Mouse (Mus musculus) frontal cortex, adult (tissue): ENCODE results near the gene Kcnk7.

Experiments used
- ATAC-seq: cut with Nextera tagmentation; 2 replicates; pipeline ENCODE4 v1.9.2; 2017; ENCODE audit warnings: mild to moderate bottlenecking, moderate library complexity, mixed read lengths; ENCODE audit not compliant: low TSS enrichment

The Kcnk7 gene

DNA sequence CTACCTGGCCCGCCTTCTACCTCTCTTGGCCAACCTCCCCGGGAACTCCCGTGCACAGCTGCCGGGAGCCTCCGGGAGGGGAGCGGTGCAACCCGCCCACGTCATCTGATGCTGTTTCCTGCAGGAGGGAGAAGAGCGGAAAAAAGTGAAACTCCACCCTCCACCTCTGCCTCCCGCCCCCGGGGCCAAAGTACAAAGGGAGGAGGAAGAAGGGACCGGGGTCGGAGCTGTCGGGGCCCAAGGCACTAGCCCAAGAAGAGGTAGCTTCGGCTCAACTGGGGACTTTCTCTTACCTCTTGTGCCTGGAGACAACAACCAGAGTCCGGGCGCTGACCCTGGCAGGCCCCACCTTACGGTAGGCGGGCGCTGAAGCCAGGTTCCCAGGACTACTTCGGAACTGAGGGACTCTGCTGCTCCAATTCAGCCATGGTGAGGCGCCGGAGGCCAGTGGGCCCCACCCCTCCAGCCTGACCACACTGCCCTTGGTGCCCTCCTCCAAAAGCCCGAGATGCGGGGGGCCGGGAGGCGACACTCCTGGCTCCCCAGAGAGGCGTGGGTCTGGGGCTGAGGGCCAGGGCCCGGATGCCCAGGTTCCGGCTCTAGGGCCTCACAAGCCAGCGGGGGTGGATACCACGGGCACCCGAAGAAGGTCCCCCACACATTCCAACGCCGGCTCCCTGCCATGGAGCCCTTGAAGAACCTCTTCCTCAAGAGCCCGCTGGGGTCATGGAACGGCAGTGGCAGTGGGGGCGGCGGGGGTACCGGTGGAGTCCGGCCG is 14.4 kb upstream of the Kcnk7 start:
- ATAC-seq = peak; percentile 23; the same call in 1 of the 2 replicates

DNA sequence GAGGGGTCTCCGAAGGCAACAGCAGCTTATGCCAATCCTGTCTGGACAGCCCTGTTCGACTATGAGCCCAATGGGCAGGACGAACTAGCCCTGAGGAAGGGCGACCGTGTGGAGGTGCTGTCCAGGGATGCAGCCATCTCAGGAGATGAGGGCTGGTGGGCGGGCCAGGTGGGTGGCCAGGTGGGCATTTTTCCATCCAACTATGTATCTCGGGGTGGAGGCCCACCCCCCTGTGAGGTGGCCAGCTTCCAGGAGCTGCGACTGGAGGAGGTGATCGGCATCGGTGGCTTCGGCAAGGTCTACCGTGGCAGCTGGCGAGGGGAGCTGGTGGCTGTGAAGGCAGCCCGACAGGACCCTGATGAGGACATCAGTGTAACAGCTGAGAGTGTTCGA is 13.8 kb upstream of the Kcnk7 start:
- no peak for ATAC-seq

DNA sequence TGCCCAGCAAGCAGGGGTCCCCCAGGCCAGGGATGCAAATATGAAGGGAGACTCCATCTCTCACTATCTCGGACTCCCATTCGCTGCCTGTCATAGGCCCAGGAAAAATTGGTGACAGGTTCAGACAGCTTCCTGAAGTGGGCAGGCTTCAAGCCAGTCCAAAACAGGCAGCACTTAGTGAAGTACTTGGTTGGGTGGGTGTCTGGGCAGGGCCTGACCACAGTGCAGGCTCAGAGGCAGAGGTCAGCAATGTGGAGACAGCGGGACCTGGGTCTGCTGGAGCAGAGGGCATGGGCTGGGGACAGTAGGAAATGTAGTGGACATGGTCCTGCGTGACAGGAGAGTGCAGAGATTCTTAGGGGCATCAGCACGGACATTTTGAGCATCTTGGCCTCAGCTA is 12.6 kb upstream of the Kcnk7 start:
- no peak for ATAC-seq

DNA sequence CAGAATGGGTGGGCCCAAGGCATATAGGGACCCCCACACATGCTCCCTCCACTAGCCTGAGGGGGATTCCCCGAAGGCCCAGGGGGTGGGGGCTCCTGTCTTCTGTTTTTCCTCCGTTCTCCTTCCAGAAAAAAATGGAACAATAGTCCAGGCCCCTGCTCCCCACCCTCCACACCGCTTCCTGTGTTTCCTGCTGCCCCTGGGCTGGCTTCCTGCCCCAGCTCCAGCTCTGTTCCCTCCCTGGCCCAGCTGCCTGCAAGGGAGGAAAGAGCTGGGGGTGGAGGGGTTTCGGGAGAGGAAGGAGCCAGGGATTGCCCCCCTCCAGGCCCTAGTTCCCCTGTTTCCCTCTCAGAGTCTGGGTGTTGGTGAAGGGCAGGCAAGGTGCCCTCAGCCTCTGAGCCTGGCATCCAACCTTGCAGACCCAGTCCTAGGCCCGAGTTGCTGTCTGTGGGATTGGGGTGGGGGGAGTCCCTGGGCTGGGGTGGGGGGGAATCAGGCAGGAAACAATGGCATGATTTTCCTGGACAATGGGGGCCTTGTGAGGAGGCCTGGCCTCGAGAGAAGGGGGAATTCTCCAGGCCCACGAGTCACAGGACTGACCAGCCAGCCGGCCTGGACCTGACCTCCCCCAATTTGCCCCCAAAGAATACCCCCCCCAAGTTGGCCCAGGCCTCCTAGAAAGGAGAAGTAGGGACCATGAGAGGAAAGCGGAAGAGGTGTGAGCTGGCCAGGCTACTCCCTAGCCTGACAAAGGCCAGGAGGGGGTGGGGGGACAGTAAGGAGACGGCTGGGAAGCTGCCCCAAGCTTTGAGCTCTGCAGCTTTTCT is 11.9 kb upstream of the Kcnk7 start:
- ATAC-seq = no peak

DNA sequence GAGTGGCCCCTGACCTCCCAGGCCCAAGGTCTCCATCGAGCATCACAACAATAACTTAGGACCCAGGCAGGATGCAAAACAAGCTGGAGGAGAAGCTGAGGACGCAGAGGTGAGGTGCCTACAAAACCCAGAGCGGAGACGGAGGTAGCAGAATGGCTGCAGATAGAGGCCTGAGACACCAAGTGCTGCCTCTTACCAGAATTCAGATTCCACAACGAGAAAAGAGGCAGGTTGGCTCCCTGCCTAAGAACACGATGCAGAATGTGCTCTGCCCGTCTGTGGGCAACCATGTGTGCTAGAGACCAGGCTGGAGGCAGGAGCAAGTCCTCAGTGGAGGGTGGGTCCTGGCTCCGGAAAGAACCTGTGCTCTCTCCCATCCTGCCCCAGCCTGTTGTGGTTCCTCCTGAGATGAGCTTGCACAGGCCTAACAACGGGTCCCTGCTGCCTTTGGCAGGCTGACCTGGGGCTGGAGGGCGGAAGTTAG is 11.2 kb upstream of the Kcnk7 start:
- ATAC-seq = no peak

DNA sequence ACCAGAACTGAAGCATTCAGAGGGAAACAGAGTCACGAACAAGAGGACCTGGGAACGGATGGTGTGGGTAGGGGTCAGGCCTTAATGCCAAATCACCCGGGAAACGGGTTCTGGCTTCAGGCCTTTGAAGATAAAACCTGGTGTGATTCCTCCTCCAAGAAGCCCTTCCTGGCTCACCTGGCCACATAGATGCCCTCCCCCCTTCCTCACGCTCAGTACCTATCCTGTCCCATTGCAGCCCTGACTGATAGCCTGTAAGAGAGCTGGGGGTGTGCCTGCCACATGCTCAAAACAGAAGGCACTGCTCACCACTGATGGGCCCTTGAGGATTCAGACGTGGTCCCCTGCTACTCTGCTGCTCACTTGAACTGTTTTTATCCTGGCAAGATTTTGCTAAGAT is 10.4 kb upstream of the Kcnk7 start:
- no peak for ATAC-seq

DNA sequence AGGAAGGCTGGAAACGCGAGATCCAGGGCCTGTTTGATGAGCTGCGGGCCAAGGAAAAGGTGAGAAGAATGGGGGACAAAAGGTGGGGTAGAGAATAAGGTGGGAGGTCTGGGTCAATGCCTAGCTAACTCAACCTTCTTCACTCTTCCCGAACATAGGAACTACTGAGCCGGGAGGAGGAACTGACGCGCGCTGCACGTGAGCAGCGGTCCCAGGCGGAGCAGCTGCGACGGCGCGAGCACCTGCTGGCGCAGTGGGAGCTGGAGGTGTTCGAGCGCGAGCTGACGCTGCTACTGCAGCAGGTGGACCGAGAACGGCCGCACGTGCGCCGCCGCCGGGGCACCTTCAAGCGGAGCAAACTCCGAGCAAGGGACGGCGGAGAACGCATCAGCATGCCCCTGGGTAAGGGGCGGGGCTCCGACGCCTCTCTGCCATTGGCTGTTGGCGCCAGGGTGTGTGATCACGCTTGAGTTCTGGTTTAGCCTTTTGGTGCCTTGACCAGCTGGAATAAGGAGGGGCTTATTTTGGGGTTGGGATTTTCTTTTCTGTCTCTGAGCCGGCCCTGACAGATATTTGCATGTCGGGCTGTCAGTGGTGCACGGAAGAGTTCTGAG is 8.2 kb upstream of the Kcnk7 start:
- no peak for ATAC-seq

DNA sequence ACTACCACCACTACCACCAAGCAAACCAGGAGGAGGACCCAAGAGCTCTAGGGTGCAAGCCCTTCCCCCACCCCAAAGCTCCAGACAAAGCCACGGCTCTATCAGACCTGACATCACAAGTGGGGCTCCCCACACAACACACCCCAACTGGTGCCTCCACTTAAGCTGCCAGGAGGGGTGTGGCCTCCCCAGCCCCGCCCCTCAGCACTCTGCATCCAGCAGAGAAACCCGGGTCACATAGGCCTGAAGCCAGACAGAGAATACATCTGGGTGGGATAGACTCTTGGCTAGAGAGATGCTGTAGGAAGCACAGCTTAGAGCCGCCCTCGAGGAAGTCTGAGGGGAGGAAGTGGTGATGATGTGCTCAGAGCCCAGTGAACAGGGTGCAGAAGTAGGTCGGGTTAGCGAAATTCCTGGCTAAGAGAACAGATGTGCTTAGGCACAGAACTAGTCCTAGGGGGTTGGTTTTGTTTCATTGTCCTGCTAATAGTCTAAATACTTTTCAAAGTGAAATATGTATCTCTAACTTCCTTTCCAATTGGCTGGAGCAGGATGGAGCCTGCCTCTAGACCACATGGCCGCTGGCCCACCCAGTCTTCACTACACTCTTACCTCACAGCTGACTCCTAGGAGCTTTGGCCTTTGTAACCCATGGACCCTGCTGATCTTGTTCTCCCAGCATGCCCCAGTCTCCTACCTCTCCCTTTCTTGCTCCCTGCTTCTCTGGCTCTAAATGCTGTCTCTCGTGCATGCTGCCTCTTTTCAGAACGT is 819 bp downstream of the Kcnk7 start:
- no peak; the same call in 1 of the 2 replicates for ATAC-seq

DNA sequence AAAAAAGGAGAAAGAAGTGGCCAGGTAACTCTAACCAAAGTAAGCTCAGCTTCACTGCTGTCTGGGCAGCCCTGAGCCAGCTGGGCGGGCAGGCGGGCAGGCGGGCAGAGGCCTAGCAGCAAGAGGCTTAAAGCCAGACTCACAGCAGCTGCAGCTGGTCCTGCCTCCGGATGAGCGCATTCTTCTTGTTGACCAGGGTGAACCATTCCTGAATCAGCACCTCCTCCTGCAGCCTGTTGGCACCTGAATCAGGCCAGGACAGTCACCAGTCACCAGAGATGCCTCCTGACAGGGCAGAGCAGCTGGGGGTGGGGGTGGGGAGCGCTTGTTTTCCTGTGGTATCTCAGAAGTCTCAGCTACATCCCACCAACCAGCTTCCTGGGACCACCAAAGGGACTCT is 5.9 kb downstream of the Kcnk7 start:
- ATAC-seq = no peak

DNA sequence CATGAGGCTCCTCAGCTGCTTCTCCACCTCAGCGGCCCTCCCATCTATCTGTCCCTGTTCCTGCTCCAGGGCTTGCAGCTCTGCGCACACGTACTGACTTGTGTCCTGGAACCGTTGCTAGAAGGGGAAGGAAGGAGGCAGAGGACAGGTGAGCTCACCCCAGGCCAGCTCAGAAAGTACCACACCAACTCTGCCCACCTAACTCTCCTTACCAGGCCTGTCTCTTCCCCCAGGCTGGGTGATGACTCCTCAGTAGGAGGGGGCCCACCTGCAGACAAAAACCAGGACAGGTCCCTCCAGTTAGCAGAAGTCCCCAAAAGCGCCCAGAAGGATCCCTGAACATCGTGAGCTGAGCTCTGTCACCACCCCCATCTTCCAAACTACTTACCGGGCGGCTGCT is 6.4 kb downstream of the Kcnk7 start:
- ATAC-seq = no peak

DNA sequence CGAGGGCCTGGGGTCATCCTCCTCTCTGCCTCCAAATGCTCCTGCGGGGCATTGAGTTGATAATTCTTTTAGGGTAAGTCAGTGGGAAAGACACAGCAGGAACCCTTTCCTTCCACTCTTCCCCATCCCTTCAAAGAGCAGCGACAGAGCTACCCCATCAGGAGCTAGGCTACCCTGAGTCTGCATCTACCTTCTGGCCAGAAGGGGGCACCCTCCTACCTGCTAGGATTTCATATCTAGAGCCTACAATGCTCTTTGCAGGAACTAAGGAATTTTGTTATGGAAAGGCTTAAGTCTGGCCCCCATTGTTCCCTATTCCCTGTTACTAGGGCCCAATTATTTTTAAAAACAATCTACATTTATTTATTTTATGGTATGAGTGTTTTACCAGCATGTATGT is 7.1 kb downstream of the Kcnk7 start:
- peak; percentile 81; the same call in 1 of the 2 replicates for ATAC-seq

DNA sequence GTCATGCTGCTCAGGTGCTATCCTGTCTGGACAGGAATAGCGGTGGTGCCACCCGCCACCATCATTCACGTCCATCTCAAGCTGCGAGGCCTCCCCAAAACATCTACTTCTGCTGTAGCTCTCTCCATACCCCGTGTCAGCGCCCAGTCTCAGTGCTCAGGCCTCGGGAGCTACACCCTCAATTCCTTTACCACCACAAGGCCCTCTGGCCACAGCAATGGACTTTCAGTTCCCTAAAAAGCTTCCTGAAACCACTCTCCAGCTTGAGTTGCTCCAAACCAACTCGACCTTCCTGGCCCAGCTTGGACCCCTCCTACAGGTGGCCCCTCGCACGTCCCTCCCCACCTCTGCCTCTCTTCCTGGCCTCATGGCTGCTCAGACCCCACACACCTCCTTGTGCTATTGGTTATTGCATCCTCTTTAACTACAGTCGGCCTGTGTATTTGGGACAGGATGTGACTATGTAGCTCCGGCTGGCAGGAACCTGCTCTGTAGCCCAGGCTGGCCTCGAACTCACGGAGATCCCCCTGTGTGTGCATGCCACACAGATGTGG is 7.8 kb downstream of the Kcnk7 start:
- no peak for ATAC-seq

DNA sequence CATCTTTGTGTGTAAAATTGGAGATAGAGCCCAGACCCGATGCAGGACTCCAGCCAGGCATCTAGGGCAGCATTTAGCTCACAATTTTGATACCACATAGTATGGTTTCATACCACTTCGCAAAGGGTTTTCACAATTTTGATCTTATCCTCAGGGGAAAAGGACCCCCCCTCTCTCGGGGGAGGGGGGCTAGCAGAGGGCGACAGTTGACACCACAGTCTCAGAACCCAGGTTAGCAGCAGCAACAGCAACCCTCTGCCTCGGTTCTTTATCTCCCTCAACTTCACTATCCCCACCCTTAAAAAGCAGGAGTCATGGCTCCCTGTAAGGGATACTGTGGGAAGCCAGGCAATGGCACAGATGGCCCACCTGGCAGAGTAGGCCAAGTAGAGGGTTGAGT is 9.1 kb downstream of the Kcnk7 start:
- no peak for ATAC-seq

DNA sequence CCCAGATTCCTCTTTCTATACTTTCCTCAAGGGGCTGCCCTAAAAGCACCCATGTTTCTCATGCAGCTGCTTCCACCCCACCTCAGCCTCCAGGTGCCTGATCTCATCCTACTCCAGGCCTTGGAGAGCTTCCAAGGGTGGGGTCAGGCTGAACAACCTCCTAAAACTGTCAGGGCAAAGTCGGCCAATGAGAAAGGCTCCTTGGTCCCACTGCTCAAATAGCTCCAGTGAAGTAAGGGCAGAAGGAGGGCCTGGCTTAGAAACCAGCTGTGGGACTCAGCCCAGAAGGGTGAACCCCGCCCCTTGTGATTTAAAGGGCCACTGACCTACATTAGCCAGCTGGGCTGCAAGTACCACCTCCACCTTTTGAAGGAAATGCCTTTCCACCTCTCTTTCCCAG is 9.6 kb downstream of the Kcnk7 start:
- ATAC-seq = no peak

DNA sequence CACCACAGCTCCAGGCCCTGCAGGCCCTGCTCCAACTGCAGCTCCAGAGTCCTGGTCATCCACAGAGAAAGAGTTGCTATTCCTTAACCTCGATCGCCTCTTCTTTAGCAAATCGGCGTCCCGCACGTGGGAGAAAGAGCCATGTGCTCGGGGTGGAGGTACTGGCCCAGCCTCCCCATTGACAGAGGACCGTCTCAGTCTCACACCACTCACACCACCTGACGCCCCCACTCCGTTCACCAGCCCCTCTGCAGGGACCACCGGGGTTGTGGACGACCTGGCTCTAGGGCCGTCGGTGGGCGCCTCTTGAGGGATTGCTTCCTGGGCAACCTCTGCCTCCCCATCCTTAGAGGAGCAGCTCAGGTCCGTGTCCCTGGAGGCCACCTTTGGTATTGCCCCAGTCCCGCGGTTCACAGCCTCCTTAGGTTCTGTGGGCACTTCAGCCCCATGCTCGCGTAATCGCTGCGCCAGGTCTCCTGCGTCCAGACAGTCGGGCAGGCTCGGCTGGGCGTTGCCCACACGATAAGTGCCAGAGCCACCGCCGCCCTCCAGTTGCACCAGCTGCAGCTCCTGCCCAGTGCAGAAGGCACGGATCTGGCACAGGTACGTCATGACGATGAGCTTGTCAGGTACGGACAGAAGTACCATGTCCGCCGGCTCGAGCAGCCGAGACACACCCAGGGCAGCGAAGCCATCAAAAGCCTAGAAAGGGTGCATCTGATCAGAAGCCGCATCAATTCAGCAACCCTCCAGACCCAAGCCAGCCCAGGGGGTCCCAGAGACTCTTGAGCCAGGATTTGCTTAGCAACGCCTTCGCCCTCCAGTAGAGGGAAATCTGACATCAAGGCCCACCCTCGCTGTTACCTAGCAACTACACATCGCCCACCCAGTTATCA is 11.9 kb downstream of the Kcnk7 start:
- peak; percentile 53; the same call in 1 of the 2 replicates for ATAC-seq

DNA sequence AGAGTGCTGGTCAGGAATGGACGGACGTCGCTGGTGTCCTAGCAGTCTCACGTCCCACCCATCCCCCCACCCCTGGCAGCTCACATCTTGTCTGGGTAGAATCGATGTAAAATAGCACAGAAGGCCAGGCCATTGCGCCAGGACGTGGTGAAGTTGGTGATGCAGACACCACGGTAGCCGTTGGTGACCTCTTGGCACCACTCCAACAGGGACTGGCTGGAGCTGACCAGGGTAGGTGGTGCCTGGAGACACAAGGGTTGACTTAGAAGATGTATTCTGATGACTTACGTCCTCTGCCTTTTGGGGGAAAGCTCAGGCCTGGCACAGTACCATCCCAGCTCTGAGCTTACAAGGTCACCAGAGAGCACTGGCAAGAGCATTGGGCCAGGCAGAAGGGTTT is 12.8 kb downstream of the Kcnk7 start:
- no peak for ATAC-seq

DNA sequence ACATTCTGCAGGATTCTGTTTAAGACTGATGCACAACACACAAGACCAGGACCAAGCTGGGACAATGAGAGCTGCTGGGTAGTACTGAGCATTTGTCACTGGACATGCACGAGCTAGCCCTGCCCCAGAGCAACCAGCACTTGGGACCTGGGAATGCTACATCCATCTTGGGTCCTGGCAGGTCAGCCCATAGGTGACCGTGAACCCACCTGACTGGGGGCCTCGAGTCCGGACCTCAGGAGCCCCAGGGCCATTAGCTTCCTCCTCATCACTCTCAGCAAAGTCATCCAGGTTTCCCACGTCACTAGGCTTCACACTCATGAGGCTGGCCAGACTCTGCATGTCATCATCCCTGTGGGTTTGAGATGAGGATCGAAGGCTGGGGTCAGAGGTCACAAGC is 17.1 kb downstream of the Kcnk7 start:
- no peak for ATAC-seq

DNA sequence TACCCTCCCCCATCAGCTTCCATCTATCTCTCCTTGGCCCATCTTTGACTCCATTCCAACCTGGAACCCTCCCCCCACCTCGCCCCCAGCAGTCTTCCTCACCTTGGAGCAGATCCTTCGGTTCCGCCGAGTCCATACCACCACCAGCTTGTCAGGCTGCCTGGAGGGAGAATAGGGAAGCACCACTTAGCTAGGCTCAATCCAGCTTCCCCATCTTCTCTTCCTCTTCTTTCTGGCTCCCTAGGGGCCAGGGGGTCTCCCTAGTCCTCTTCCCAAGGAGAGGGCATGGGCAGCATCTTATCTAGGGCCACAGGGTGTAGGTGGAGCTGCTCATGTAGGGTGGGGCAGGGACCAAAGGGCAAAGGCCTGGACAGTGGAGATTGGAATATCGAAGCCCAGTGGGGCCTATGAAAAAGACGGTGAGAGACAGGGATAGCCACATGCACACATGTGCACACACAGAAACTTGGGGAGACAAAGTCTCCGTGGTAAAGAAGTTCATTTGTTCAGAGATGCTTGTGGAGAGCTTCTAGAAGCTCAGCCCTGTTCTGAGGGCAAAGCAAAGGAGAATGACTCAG is 18.8 kb downstream of the Kcnk7 start:
- no peak for ATAC-seq

DNA sequence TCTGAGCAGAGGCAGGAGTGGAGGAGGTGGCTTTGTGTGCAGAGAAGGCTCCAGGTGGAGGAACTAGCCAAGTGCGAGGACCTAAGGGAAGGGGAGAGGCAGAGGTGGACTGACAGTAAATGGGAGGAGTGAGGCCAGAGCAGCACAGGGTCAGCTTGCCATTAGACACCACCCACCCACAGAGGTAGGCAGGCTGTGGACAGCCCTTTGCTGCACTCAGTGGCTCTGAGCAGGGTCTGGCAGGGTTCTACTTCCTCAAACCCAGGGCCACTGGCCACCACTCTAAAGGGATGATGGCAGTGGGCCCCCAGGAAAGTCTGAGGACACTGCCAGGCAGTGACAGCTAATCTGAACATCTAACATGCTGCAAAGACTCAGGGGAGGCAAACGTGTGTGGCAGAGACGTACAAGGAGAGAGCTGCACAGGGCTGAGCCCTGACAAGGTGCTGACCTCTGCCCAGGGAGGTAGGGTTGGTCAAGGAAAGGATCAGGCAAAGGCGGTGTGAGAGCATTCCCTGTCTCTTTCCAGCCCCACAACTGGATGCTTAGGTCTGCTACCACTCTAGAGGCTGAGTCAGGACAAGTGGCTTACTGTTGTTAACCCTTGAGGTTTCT is 19.9 kb downstream of the Kcnk7 start:
- ATAC-seq = no peak

DNA sequence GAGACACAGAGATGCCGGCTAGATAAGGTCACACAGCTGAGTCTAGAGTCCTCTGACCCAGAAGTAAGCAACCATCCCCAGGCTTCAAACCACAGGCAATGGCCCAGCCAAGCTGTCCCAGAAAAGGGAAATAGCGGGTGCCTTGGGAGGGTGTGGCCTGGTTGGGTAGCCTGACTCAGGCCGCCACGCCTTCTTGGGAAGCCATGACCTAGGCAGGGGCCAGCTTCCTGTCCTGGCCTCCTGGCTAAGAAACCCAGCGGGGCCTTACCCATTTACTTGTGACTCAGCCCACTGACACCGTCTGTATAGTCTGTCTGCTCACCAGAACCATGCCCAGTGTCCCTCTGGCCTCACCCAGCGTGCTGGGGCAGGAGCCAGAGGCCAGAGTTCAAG is 20.4 kb downstream of the Kcnk7 start:
- no peak for ATAC-seq
